Mouse (Mus musculus): ENCODE data around the gene Klrb1b. TPM values are rescaled to one million over a fixed set of nuclear protein-coding genes. Genes with fewer than 3 reads are reported as not detected.
A peak's percentile ranks its signal among the peaks of the same experiment; 100 is the strongest.
"Not testable (repeated sequence)": the region's sequence is repeated elsewhere in the genome, so short reads cannot be mapped to it uniquely, and the experiment has no call there.

Gene Klrb1b
- polyA plus RNA-seq, 1 experiment from 2014 or later, result 0.33 TPM

DNA sequence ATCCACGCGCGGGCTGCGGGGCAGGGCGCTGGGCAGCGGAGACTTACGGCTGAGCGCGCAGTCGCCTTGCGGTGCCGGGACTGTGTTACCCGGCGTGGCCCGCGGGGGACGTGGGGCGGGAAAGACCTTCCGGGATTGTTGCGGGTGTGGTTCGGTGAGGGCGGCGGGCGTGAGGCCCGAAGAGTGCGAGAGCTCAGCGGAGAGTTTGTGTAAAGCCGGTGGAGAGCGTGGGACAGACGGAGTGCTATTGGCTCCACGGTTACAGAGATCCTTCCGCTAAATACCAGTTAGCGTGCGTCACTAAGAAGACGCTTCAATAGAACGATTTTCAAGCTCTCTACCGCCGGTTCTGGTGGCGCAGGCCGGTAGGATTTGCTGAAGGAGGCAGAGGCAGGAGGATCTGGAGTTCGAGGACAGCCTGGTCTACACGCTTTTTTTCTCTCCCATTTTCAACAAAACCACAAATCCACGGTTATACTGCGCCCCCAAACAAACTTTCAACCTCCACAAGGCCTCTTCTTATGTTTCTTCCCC lies 16.9 kb upstream of the Klrb1b start:
- Histone ChIP-seq H3K4me3 (ENCODE audit: low read length) (peak overlapping the region; percentile 76), H3K9ac (ENCODE audit: low read length) (peak overlapping the region; percentile 82), H3K4me2 (ENCODE audit: low read depth, low read length) (peak overlapping the region; percentile 81), H3K27ac (ENCODE audit: low read length) (peak overlapping the region; percentile 99), H3K9me3 (ENCODE audit: control insufficient read depth, low read length) (no peaks in the 10 kb centered on the region), H3K36me3 (ENCODE audit: control insufficient read depth, insufficient read depth, low read length) (no peaks in the 10 kb centered on the region), H3K27me3 (ENCODE audit: control insufficient read depth, insufficient read depth, low read depth, low read length) (no peaks in the 10 kb centered on the region), H3K4me1 (replicated peaks; ENCODE audit: control insufficient read depth, insufficient read depth, low read length) (peaks cover 26% of the 10 kb centered on the region)
- ATAC-seq (ENCODE audit: low read depth), result peak; percentile 64
- under 1% methylated on average over 44 of the region's 44 CpGs for WGBS

DNA sequence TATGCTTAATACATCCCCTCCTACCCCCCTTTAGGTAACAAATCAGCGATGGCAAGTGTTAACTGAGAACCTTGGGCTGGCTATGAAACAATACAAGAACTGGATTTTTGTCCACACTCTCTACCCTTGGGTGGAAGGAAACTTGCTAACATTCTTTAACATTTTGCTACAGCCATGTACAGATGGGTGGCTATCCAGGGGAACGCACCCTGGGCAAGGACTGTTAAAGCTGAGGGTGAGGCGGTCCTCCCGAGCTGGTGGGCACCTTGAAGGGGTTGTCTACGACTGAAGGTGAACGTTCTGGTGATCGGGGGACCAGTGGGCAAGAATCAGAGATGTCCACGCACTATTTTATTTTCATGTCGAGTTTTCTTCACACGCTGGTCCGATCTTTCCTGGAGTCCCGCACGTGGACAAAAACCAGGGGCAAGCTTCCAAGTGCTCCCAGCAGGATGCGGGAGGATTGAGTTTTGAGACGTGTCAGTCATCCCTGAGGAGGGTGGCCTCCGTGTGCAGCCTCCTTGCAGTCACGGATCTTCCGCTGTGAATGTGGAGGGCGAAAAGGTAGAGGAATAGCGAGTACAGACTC lies 16.3 kb upstream of the Klrb1b start:
- WGBS, result under 1% methylated on average over 20 of the region's 20 CpGs
- Histone ChIP-seq H3K36me3 (ENCODE audit: control insufficient read depth, insufficient read depth, low read length) (no peaks in the 10 kb centered on the region), H3K27me3 (ENCODE audit: control insufficient read depth, insufficient read depth, low read depth, low read length) (no peaks in the 10 kb centered on the region), H3K9ac (ENCODE audit: low read length) (peak overlapping the region; percentile 74), H3K4me1 (replicated peaks; ENCODE audit: control insufficient read depth, insufficient read depth, low read length) (peaks cover 29% of the 10 kb centered on the region), H3K27ac (ENCODE audit: low read length) (peak overlapping the region; percentile 99), H3K9me3 (ENCODE audit: control insufficient read depth, low read length) (no peaks in the 10 kb centered on the region), H3K4me3 (ENCODE audit: low read length) (peak overlapping the region; percentile 76), H3K4me2 (ENCODE audit: low read depth, low read length) (peak overlapping the region; percentile 81)
- ATAC-seq (ENCODE audit: low read depth), result no peak

DNA sequence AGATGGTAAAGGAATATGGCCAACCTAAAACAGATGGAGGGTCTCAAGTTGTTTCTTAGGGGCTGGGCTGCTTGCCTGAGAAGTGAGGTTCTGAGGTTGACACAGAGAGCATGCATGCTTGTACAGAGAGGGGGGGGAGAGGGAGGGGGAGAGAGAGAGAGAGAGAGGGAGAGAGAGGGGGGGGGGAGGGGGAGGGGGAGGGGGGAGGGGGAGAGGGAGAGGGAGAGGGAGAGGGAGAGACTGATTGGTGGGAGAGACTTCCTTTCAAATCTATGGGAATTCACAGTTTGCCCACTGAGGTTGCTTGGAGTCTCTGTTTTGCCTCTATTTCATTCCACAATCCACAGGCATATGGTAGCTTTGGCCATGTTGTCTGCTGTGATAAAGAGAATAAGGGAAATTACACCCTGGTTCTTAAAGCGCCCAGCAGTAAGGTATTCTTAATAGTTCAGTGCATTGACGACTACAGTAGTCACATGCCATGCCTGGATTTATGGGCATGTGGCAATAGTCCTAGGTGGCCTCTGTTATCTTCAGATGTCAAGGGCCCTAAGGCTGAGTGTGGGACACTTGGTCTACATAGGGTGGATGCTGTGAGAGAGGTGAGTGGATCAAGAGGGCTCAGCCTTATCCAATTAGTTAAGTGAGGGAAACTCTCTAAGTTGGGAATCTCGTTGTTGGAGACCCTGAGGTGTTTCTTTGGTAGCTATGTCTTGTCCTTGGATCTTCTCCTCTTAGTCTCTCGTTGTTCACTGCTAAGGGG lies 15.4 kb upstream of the Klrb1b start:
- 35% methylated on average over 4 of the region's 4 CpGs for WGBS
- Histone ChIP-seq H3K27me3 (ENCODE audit: control insufficient read depth, insufficient read depth, low read depth, low read length) (no peaks in the 10 kb centered on the region), H3K36me3 (ENCODE audit: control insufficient read depth, insufficient read depth, low read length) (no peaks in the 10 kb centered on the region), H3K9ac (ENCODE audit: low read length) (peak overlapping the region; percentile 74), H3K4me2 (ENCODE audit: low read depth, low read length) (peak overlapping the region; percentile 81), H3K4me3 (ENCODE audit: low read length) (peak overlapping the region; percentile 76), H3K4me1 (replicated peaks; ENCODE audit: control insufficient read depth, insufficient read depth, low read length) (peaks cover 30% of the 10 kb centered on the region), H3K9me3 (ENCODE audit: control insufficient read depth, low read length) (no peaks in the 10 kb centered on the region), H3K27ac (ENCODE audit: low read length) (no peak overlapping the region)
- no peak for ATAC-seq (ENCODE audit: low read depth)

DNA sequence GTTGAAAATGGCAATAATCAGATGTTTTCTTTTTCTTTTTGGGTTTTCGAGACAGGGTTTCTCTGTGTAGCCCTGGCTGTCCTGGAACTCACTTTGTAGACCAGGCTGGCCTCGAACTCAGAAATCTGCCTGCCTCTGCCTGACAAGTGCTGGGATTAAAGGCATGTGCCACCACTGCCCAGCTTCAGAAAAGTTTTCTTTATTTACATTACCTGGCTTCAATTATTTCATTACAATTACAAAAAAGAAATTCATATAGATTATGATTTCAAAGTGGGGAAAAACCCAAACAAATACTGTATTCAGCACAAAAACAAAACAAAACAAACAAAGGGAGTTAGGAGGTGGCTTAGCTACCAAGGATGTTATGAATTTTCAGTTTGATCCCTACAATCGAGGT lies 14.5 kb upstream of the Klrb1b start:
- H3K9ac ChIP-seq (ENCODE audit: low read length); H3K9me3 ChIP-seq (ENCODE audit: control insufficient read depth, low read length); H3K4me2 ChIP-seq (ENCODE audit: low read depth, low read length); H3K4me3 ChIP-seq (ENCODE audit: low read length); H3K36me3 ChIP-seq (ENCODE audit: control insufficient read depth, insufficient read depth, low read length); H3K27me3 ChIP-seq (ENCODE audit: control insufficient read depth, insufficient read depth, low read depth, low read length); ATAC-seq (ENCODE audit: low read depth); H3K27ac ChIP-seq (ENCODE audit: low read length): not testable (repeated sequence)
- H3K4me1 ChIP-seq (replicated peaks; ENCODE audit: control insufficient read depth, insufficient read depth, low read length), result peaks cover 30% of the 10 kb centered on the region
- 84% methylated on average over 3 of the region's 3 CpGs for WGBS

DNA sequence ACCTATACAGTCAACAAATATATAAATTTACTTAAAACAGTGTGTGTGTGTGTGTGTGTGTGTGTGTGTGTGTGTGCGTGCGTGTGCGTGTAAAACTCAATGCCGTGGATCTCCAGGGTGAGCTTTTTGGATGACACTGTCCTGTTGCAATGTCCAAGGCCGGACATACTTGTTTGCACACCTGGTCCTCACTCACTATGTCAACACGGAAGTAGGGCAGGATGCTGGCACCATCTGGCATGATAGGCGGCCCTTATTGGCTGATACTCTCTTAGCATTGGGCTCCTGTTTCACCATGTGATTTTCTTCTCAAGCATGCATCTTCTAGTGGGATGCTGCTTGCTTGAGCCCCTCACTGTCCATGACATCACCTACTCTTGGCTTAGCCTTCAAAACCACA lies 13.8 kb upstream of the Klrb1b start:
- Histone ChIP-seq H3K36me3 (ENCODE audit: control insufficient read depth, insufficient read depth, low read length) (no peaks in the 10 kb centered on the region), H3K4me1 (replicated peaks; ENCODE audit: control insufficient read depth, insufficient read depth, low read length) (peaks cover 29% of the 10 kb centered on the region), H3K4me3 (ENCODE audit: low read length) (peak overlapping the region; percentile 84), H3K27me3 (ENCODE audit: control insufficient read depth, insufficient read depth, low read depth, low read length) (no peaks in the 10 kb centered on the region), H3K4me2 (ENCODE audit: low read depth, low read length) (peak overlapping the region; percentile 80), H3K9me3 (ENCODE audit: control insufficient read depth, low read length) (no peaks in the 10 kb centered on the region), H3K9ac (ENCODE audit: low read length) (no peak overlapping the region), H3K27ac (ENCODE audit: low read length) (no peak overlapping the region; the same call in 1 of the 2 replicates)
- 48% methylated on average over 7 of the region's 7 CpGs for WGBS
- no peak for ATAC-seq (ENCODE audit: low read depth)

DNA sequence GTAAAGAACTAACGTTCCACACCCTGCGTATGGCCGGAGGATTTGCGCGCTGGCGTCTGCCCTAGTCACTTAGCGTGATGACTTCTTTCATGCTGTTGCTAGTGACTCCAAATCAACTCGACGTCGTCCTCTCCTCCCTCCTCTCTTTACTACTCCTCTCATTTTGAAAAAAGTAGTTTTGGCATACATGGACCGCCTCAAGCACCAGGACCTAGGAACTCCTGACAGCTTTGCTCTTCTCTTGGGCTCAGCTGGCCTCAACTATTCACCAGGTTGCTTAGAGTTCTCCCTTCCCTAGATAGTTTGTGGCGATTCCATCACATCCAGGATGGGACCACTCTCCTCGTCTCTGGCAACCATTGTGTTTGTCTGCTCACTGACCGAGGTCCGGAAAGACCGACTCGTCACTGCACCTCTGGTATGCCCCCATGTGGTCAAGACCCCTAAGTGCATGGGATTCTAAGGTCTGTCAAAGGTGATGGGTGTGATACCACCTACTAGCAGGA lies 13.2 kb upstream of the Klrb1b start:
- Histone ChIP-seq H3K4me3 (ENCODE audit: low read length) (peak overlapping the region; percentile 84), H3K4me2 (ENCODE audit: low read depth, low read length) (peak overlapping the region; percentile 80), H3K36me3 (ENCODE audit: control insufficient read depth, insufficient read depth, low read length) (no peaks in the 10 kb centered on the region), H3K4me1 (replicated peaks; ENCODE audit: control insufficient read depth, insufficient read depth, low read length) (peaks cover 25% of the 10 kb centered on the region), H3K27ac (ENCODE audit: low read length) (peak overlapping the region; percentile 99), H3K9me3 (ENCODE audit: control insufficient read depth, low read length) (no peaks in the 10 kb centered on the region), H3K9ac (ENCODE audit: low read length) (peak overlapping the region; percentile 92), H3K27me3 (ENCODE audit: control insufficient read depth, insufficient read depth, low read depth, low read length) (no peaks in the 10 kb centered on the region)
- ATAC-seq (ENCODE audit: low read depth), result peak; percentile 16; the same call in 1 of the 2 replicates
- 0% methylated on average over 17 of the region's 17 CpGs for WGBS

DNA sequence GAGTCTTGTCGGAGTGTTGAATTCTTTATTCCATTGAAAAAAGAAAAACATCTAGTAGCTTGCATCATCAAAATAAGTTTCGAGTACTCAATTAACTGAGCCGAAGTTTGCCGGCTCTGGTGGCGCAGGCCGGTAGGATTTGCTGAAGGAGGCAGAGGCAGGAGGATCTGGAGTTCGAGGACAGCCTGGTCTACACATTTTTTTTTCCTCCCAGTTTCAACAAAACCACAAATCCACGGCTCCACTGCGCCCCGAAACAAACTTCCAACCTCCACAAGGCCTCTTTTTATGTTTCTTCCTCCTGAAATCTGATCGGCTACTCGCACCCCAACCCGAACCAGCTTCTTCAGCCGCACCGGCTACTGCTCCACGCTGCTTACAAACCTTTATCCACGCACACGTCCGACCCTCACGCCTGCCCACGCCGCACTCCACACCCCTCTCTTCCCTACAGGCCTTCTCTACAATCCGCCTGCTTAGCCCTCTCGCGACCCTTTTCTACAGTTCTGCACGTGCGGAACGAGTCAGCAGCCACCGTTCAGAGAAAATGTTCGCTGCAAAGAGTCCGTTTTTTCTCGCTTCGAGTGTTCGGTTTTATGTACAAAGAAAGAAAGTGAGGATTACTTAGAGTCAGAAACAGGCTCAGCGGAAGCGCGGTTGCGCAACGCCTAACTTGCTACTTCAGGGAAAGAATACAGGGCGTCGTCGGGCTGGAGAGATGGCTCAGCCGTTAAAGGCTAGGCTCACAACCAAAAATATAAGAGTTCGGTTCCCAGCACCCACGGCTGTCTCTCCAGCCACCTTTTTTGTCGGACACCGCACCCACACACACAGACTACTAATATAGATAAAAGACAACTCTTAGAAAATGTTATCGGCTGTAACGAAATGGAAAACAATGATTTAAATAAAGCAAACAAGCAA lies 12.5 kb upstream of the Klrb1b start:
- Histone ChIP-seq H3K4me3 (ENCODE audit: low read length) (peak overlapping the region; percentile 84), H3K4me2 (ENCODE audit: low read depth, low read length) (peak overlapping the region; percentile 80), H3K9me3 (ENCODE audit: control insufficient read depth, low read length) (no peaks in the 10 kb centered on the region), H3K9ac (ENCODE audit: low read length) (peak overlapping the region; percentile 92), H3K36me3 (ENCODE audit: control insufficient read depth, insufficient read depth, low read length) (no peaks in the 10 kb centered on the region), H3K27ac (ENCODE audit: low read length) (peak overlapping the region; percentile 99), H3K27me3 (ENCODE audit: control insufficient read depth, insufficient read depth, low read depth, low read length) (no peaks in the 10 kb centered on the region), H3K4me1 (replicated peaks; ENCODE audit: control insufficient read depth, insufficient read depth, low read length) (peaks cover 21% of the 10 kb centered on the region)
- under 1% methylated on average over 49 of the region's 49 CpGs for WGBS
- peak; percentile 65 for ATAC-seq (ENCODE audit: low read depth)

DNA sequence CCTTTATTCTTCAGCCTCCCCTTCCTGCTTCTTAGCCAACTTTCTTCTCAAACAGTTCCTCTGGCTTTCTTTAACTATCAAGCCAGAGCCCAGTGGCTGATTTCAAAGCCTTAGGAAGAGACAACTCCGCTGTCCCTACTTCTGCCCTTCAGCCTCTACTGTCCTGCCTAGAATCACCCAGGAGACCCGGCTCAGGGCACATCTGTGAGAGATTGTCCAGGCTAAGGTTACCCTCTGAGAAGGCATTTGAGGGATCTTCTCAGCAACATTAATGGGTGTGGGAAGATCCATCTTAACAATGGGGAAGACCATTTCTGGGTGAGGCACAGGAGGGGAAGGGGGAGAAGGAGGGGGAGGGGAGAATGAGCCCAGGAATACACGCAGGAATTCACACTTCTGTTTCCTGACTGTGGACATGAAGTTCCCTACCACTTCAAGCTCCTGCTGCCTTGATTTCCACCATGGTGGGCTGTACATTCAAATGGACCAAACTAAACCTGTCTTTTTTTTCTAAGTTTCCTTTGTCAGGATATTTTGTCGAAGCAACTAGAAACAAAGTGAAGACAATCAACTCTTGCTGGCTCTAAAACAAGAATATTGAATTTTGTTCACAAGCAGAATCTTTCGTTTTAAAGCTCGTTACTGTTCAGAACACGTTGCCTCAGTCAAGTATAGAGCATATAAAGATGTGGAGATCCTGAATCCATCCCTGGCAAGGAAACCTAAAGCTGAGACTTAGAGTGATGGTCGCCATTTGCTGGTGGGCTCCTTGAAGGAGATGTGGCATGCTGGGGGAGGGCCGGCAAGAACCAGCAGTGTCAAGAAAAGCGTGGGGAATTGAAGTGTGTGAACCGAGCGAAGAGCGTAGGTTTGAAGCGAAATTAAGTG lies 11.6 kb upstream of the Klrb1b start:
- Histone ChIP-seq H3K4me2 (ENCODE audit: low read depth, low read length) (peak overlapping the region; percentile 51), H3K27ac (ENCODE audit: low read length) (peak overlapping the region; percentile 99), H3K4me1 (replicated peaks; ENCODE audit: control insufficient read depth, insufficient read depth, low read length) (peaks cover 21% of the 10 kb centered on the region), H3K36me3 (ENCODE audit: control insufficient read depth, insufficient read depth, low read length) (no peaks in the 10 kb centered on the region), H3K9ac (ENCODE audit: low read length) (peak overlapping the region; percentile 61), H3K27me3 (ENCODE audit: control insufficient read depth, insufficient read depth, low read depth, low read length) (no peaks in the 10 kb centered on the region), H3K4me3 (ENCODE audit: low read length) (peak overlapping the region; percentile 84), H3K9me3 (ENCODE audit: control insufficient read depth, low read length) (no peaks in the 10 kb centered on the region)
- 3% methylated on average over 14 of the region's 14 CpGs for WGBS
- ATAC-seq (ENCODE audit: low read depth), result peak; percentile 15

Measured in lung, embryonic 16.5 days (tissue).